Mouse (Mus musculus): ENCODE results near the gene Dcaf11. TPM values are rescaled to one million over a fixed set of nuclear protein-coding genes. Genes with fewer than 3 reads are reported as not detected.

Dcaf11 gene
- polyA plus RNA-seq, 1 experiment = 143 TPM

DNA sequence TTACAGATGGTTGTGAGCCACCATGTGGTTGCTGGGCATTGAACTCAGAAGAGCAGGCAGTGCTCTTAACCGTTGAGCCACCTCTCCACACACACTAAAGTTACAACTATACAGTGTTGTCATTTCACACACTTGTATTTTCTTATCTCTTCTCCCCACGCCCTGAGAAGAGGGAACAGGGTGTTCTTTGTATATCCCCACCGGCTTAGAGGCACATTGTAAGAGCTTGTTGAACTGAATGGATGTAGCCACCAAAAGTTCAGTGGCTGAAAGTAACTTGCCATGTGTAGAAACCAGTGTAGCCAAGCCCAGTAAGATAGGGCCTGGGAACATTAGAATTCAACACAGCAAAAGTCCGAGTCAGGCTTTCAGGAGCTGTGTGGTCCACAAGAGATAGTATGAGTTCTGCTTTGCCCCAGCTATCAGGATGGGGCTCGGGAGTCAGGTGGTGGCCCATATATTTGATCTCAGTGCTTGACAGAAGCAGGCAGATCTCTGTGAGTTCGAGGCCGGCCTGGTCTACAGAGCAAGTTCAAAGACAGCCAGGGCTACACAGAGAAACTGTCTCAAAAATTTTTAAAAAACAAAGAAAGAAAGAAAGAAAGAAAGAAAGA, 54.9 kb downstream of the Dcaf11 start:
- WGBS = 63% methylated on average over 7 of the region's 7 CpGs

DNA sequence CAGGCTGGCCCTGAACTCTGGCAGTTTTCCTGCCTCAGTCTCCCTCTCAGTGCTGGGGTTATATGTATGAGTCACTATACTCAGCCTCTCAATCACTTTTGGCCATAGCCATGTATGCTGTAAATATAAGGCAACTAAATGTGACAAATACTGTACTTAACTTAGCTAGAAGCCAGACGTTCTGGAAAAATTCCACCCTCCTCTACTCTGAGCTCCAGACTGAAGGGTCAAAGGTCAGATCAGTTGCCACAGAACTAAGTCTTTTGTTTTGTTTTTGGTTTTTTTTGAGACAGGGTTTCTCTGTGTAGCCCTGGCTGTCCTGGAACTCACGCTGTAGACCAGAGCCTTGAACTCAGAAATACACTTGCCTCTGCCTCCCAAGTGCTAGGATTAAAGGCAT, 56.1 kb downstream of the Dcaf11 start:
- TF ChIP-seq CTCF (IDR thresholded peaks at IDR 0.05; ENCODE audit: extremely low read depth, insufficient read length, insufficient replicate concordance, low read depth, low read length) (no peak), POLR2A (IDR thresholded peaks at IDR 0.05; ENCODE audit: low read depth, low read length) (no peak)

More for the DNA sequence above, 54.9 kb downstream of the Dcaf11 start:
- peaks cover 8% of the 10 kb centered on the region for H3K36me3 ChIP-seq (ENCODE audit: control insufficient read depth, insufficient read depth, low read length)
- H3K27me3 ChIP-seq (ENCODE audit: control insufficient read depth, insufficient read depth, low read length) = no peaks in the 10 kb centered on the region
- peaks cover 12% of the 10 kb centered on the region; the same call in 1 of the 2 replicates for H3K4me1 ChIP-seq (ENCODE audit: control insufficient read depth, insufficient read depth, insufficient read length, low read length)
- H3K27ac ChIP-seq (ENCODE audit: insufficient read depth, low read depth, low read length) = no peak overlapping the region
- H3K4me3 ChIP-seq (ENCODE audit: low read depth, low read length) = no peak overlapping the region
- no peak for TF ChIP-seq CTCF (IDR thresholded peaks at IDR 0.05; ENCODE audit: extremely low read depth, insufficient read length, insufficient replicate concordance, low read depth, low read length)
- no peak for TF ChIP-seq POLR2A (IDR thresholded peaks at IDR 0.05; ENCODE audit: low read depth, low read length)

DNA sequence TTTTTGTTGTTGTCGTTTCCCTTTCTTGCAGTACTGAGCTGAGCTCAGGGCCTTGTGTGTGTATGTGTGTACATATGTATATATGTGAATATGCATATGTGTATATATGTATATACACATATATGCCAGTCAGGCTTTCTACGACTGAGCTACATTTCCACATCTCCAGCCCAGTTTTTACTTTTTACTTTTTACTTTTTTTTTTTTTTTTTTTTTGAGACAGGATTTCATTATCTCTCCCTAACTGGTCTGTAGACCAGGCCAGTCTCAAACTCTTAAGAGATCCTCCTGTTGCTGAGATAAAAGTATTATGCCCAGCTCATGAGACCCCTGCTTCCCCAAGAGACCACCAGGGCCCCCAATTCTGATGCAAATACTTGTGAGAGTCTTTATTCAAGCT, 57.0 kb downstream of the Dcaf11 start:
- Histone ChIP-seq H3K4me1 (ENCODE audit: control insufficient read depth, insufficient read depth, insufficient read length, low read length) (peaks cover 12% of the 10 kb centered on the region; the same call in 1 of the 2 replicates), H3K27ac (ENCODE audit: insufficient read depth, low read depth, low read length) (no peak overlapping the region), H3K36me3 (ENCODE audit: control insufficient read depth, insufficient read depth, low read length) (no peaks in the 10 kb centered on the region), H3K4me3 (ENCODE audit: low read depth, low read length) (no peak overlapping the region), H3K27me3 (ENCODE audit: control insufficient read depth, insufficient read depth, low read length) (no peaks in the 10 kb centered on the region)
- 79% methylated on average over 2 of the region's 2 CpGs for WGBS
- TF ChIP-seq CTCF (IDR thresholded peaks at IDR 0.05; ENCODE audit: extremely low read depth, insufficient read length, insufficient replicate concordance, low read depth, low read length) (no peak), POLR2A (IDR thresholded peaks at IDR 0.05; ENCODE audit: low read depth, low read length) (no peak)

More for the DNA sequence above, 56.1 kb downstream of the Dcaf11 start:
- no peak overlapping the region for H3K4me3 ChIP-seq (ENCODE audit: low read depth, low read length)
- H3K36me3 ChIP-seq (ENCODE audit: control insufficient read depth, insufficient read depth, low read length) = no peaks in the 10 kb centered on the region
- WGBS = 45% methylated on average over 2 of the region's 2 CpGs
- peaks cover 12% of the 10 kb centered on the region; the same call in 1 of the 2 replicates for H3K4me1 ChIP-seq (ENCODE audit: control insufficient read depth, insufficient read depth, insufficient read length, low read length)
- H3K27me3 ChIP-seq (ENCODE audit: control insufficient read depth, insufficient read depth, low read length) = no peaks in the 10 kb centered on the region
- no peak overlapping the region for H3K27ac ChIP-seq (ENCODE audit: insufficient read depth, low read depth, low read length)

DNA sequence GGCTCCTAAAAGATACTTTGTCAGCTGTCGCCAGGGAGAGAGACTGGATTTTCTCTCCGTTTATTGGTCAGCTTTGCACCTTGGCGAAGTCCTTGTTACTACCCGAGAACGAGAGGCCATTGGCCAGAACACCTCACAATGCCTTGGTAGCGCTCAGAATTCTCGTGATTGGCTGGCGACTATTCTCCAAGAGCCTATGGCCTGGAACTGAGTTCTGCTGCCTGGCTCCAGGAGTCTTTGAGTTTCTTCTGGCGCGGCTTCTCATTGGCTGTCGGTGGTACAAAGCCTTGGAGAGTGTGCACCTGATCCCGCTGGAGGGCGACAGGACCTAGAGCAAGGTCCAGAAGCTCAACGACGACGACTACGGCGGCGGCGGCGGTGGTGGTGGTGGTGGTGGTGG, 58.0 kb downstream of the Dcaf11 start, which contains the start of gene Rec8:
Rec8 (plus strand) TSS at position 216 of the 400 bp plus-strand sequence.
- H3K4me1 ChIP-seq (ENCODE audit: control insufficient read depth, insufficient read depth, insufficient read length, low read length) = peaks cover 8% of the 10 kb centered on the region; the same call in 1 of the 2 replicates
- H3K36me3 ChIP-seq (ENCODE audit: control insufficient read depth, insufficient read depth, low read length) = no peaks in the 10 kb centered on the region
- TF ChIP-seq CTCF (IDR thresholded peaks at IDR 0.05; ENCODE audit: extremely low read depth, insufficient read length, insufficient replicate concordance, low read depth, low read length) (no peak), POLR2A (IDR thresholded peaks at IDR 0.05; ENCODE audit: low read depth, low read length) (no peak; the same call in 1 of the 2 replicates)
- no peaks in the 10 kb centered on the region for H3K27me3 ChIP-seq (ENCODE audit: control insufficient read depth, insufficient read depth, low read length)
- 24% methylated on average over 21 of the region's 21 CpGs for WGBS
- no peak within 1 kb of the TSS for H3K27ac ChIP-seq (ENCODE audit: insufficient read depth, low read depth, low read length)
- H3K4me3 ChIP-seq (ENCODE audit: low read depth, low read length) = peak within 1 kb of the TSS; percentile 60

DNA sequence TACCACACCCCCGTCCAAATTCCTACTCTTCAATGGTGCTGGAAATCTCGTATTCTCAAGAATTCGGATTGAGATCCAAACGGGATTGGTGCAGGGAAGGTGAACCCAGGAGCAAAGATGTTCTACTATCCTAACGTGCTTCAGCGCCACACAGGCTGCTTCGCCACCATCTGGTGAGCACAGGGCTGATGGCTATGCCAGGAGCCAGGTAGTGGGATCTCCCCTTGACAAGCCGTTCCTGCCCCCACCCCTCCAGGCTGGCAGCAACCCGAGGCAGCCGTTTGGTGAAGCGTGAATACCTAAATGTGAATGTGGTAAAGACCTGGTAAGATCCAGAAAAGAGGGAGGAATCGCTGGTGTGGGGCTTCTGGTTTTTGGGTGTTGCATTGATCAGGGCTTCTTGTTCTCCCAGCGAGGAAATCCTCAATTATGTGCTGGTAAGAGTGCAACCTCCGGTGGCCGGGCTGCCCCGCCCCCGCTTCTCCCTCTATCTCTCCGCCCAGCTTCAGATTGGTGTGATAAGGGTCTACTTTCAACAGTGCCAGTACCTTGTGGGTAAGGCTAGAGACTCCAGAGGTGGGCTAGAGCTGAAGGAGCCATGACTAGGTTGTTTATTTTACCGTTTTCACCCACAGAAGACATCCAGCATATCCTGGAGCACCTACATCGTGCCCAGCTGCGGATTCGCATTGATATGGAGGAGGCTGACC, 58.8 kb downstream of the Dcaf11 start:
- 24% methylated on average over 22 of the region's 22 CpGs for WGBS
- TF ChIP-seq POLR2A (IDR thresholded peaks at IDR 0.05; ENCODE audit: low read depth, low read length) = no peak
- TF ChIP-seq CTCF (IDR thresholded peaks at IDR 0.05; ENCODE audit: extremely low read depth, insufficient read length, insufficient replicate concordance, low read depth, low read length) = no peak
- no peak overlapping the region for H3K27ac ChIP-seq (ENCODE audit: insufficient read depth, low read depth, low read length)
- 0 out of 2 replicates have a peak, but pooled peaks cover 2% of the 10 kb centered on the region for H3K36me3 ChIP-seq (ENCODE audit: control insufficient read depth, insufficient read depth, low read length)
- H3K4me3 ChIP-seq (ENCODE audit: low read depth, low read length) = peak overlapping the region; percentile 60
- no peaks in the 10 kb centered on the region for H3K27me3 ChIP-seq (ENCODE audit: control insufficient read depth, insufficient read depth, low read length)
- H3K4me1 ChIP-seq (ENCODE audit: control insufficient read depth, insufficient read depth, insufficient read length, low read length) = peaks cover 5% of the 10 kb centered on the region; the same call in 1 of the 2 replicates

Other genes starting within 250 kb of the Dcaf11 start
- gene Dhrs4, start 81.2 kb upstream of the Dcaf11 start, polyA plus RNA-seq (2012; rRNA removed) = 44.8 and 62.5 TPM in 2 replicates
- gene Carmil3, start 69.4 kb upstream of the Dcaf11 start, polyA plus RNA-seq (2012; rRNA removed) = 2.0 and 2.1 TPM in 2 replicates
- not detected in 2 replicates for gene Cpne6, start 49.6 kb upstream of the Dcaf11 start, polyA plus RNA-seq (2012; rRNA removed)
- not detected in 2 replicates for gene Nrl, start 35.0 kb upstream of the Dcaf11 start, polyA plus RNA-seq (2012; rRNA removed)
- gene Pck2, start 19.7 kb upstream of the Dcaf11 start, polyA plus RNA-seq (2012; rRNA removed) = 19.3 and 21.0 TPM in 2 replicates
- 0.32 TPM in 1 of 2 replicates, not detected in the other for gene A730061H03Rik, start 400 bp downstream of the Dcaf11 start, polyA plus RNA-seq (2012; rRNA removed)
- gene Fitm1, start 15.6 kb downstream of the Dcaf11 start, polyA plus RNA-seq (2012; rRNA removed) = 0.46 TPM in 1 of 2 replicates, not detected in the other
- 71.4 and 167 TPM in 2 replicates for gene Psme1, start 18.1 kb downstream of the Dcaf11 start, polyA plus RNA-seq (2012; rRNA removed)
- 12.2 and 23.0 TPM in 2 replicates for gene Emc9, start 25.3 kb downstream of the Dcaf11 start, polyA plus RNA-seq (2012; rRNA removed)
- 85.3 and 142 TPM in 2 replicates for gene Psme2, start 31.1 kb downstream of the Dcaf11 start, polyA plus RNA-seq (2012; rRNA removed)
- gene Rnf31, start 31.7 kb downstream of the Dcaf11 start, polyA plus RNA-seq (2012; rRNA removed) = 28.8 and 65.8 TPM in 2 replicates
- gene Irf9, start 43.6 kb downstream of the Dcaf11 start, polyA plus RNA-seq (2012; rRNA removed) = 29.3 and 77.6 TPM in 2 replicates
- gene Rec8, start 58.0 kb downstream of the Dcaf11 start, polyA plus RNA-seq (2012; rRNA removed) = 8.7 and 19.2 TPM in 2 replicates
- 35.4 and 37.2 TPM in 2 replicates for gene Ipo4, start 76.0 kb downstream of the Dcaf11 start, polyA plus RNA-seq (2012; rRNA removed)
- 8.6 and 9.3 TPM in 2 replicates for gene Gm49378, start 77.9 kb downstream of the Dcaf11 start, polyA plus RNA-seq (2012; rRNA removed)
- gene Tm9sf1, start 83.8 kb downstream of the Dcaf11 start, polyA plus RNA-seq (2012; rRNA removed) = 58.8 and 104 TPM in 2 replicates
- 0.56 and 1.1 TPM in 2 replicates for gene Tssk4, start 90.2 kb downstream of the Dcaf11 start, polyA plus RNA-seq (2012; rRNA removed)
- 17.2 and 23.9 TPM in 2 replicates for gene Mdp1, start 100.5 kb downstream of the Dcaf11 start, polyA plus RNA-seq (2012; rRNA removed)
- 5.2 and 9.6 TPM in 2 replicates for gene Gmpr2, start 111.9 kb downstream of the Dcaf11 start, polyA plus RNA-seq (2012; rRNA removed)
- gene Nedd8, start 112.1 kb downstream of the Dcaf11 start, polyA plus RNA-seq (2012; rRNA removed) = 135 and 228 TPM in 2 replicates
- 8.1 and 11.1 TPM in 2 replicates for gene Tinf2, start 121.8 kb downstream of the Dcaf11 start, polyA plus RNA-seq (2012; rRNA removed)
- 0.62 and 0.89 TPM in 2 replicates for gene Tgm1, start 153.9 kb downstream of the Dcaf11 start, polyA plus RNA-seq (2012; rRNA removed)
- 28.1 and 43.5 TPM in 2 replicates for gene Rabggta, start 162.3 kb downstream of the Dcaf11 start, polyA plus RNA-seq (2012; rRNA removed)
- gene Dhrs1, start 185.7 kb downstream of the Dcaf11 start, polyA plus RNA-seq (2012; rRNA removed) = 217 and 223 TPM in 2 replicates
- gene Nop9, start 185.7 kb downstream of the Dcaf11 start, polyA plus RNA-seq (2012; rRNA removed) = 5.9 and 8.0 TPM in 2 replicates
- gene Cideb, start 198.5 kb downstream of the Dcaf11 start, polyA plus RNA-seq (2012; rRNA removed) = 309 and 797 TPM in 2 replicates
- 65.3 and 90.6 TPM in 2 replicates for gene Ltb4r2, start 201.4 kb downstream of the Dcaf11 start, polyA plus RNA-seq (2012; rRNA removed)
- 25.3 and 26.4 TPM in 2 replicates for gene Ltb4r1, start 206.0 kb downstream of the Dcaf11 start, polyA plus RNA-seq (2012; rRNA removed)
- gene Adcy4, start 224.1 kb downstream of the Dcaf11 start, polyA plus RNA-seq (2012; rRNA removed) = 3.3 and 6.1 TPM in 2 replicates
- gene Ripk3, start 228.9 kb downstream of the Dcaf11 start, polyA plus RNA-seq (2012; rRNA removed) = 24.7 and 42.1 TPM in 2 replicates

All from small intestine, adult 2 months (tissue).